13 mouse cellular contexts compared by ENCODE assay signal in the genomic region with DNA sequence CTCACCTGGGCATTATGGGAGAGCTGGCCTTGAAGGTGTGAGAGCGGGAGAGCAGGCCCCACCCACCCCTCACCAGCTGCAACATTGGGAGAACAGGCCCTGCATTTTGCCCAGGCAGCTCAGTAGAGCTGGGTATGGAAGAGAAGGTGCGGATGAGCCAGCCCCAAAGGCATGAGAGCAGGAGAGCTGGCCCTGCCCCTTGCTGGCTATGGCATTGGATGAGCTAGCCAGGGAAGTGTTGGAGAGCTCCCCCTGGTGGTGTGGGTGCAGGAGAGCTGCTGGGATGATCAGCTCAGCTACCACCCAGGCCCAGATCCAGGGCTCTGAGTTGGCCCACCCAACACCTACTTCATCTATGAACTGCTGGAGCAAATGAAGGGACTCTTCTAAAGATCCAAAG. TPM values are rescaled to one million over a fixed set of nuclear protein-coding genes. Genes with fewer than 3 reads are reported as not detected.
DNase-seq lines count a peak whose midpoint lies in the region; ATAC-seq and TF ChIP-seq lines count a peak whose summit lies in the region.
"Had no signal": no experiment of that assay in that cellular context is flagged by ENCODE, and none has a peak within 500 bp of the region (broad histone marks: within the 10 kb centered on the region; RNA-seq: fewer than 3 reads in every experiment).

No protein-coding gene starts in this region.

- H3K9ac ChIP-seq in lung, embryonic 14.5 days = no peak overlapping the region
- H3K9ac ChIP-seq: embryonic facial prominence, embryonic 13.5 days; forebrain, embryonic 12.5 days; liver, embryonic 12.5 days had no signal

- H3K4me3 ChIP-seq in gastrocnemius, adult 2 months = no peak overlapping the region
- H3K4me3 ChIP-seq in lung, embryonic 14.5 days (ENCODE audit: low read depth, low read length) = no peak overlapping the region
- H3K4me3 ChIP-seq: embryonic facial prominence, embryonic 13.5 days; forebrain, embryonic 12.5 days; liver, embryonic 12.5 days had no signal

- H3K9me3 ChIP-seq in lung, embryonic 14.5 days (ENCODE audit: low read depth, low read length) = no peaks in the 10 kb centered on the region
- H3K9me3 ChIP-seq: embryonic facial prominence, embryonic 13.5 days; forebrain, embryonic 12.5 days; liver, embryonic 12.5 days had no signal

- ATAC-seq in lung, embryonic 14.5 days (ENCODE audit: insufficient read depth) = no peak
- ATAC-seq: liver, embryonic 12.5 days had no signal

- intact Hi-C loops in gastrocnemius, adult 2 months (cut with DNase I) = no loop called here
- intact Hi-C loops in gastrocnemius, postnatal 36 days (cut with DNase I) = no loop called here

- no peak for DNase-seq in gastrocnemius, adult 2 months
- no peak for DNase-seq in gastrocnemius, postnatal 36 days
- no peak for DNase-seq in lung, embryonic 14.5 days
- no peak for DNase-seq in lung, postnatal 36 days
- peak; percentile 27 for DNase-seq in adrenal gland, adult 2 months
- peak; percentile 8 to 34 for DNase-seq in cerebellum, postnatal 36 days
- no peak for DNase-seq in urinary bladder, postnatal 25 days (ENCODE audit: low spot score)
- no peak for DNase-seq in c-Kit-positive CD71-positive TER-119-positive erythroid progenitor cells, embryonic 14.5 days (ENCODE audit: low spot score)
- DNase-seq: gastrocnemius, postnatal 14 days; kidney, postnatal 10 days had no signal

- 95% methylated on average over 2 of the region's 2 CpGs for WGBS in lung, embryonic 14.5 days

- H3K27ac ChIP-seq in gastrocnemius, adult 2 months = no peak overlapping the region
- no peak overlapping the region for H3K27ac ChIP-seq in lung, embryonic 14.5 days (ENCODE audit: low read depth)
- H3K27ac ChIP-seq: embryonic facial prominence, embryonic 13.5 days; forebrain, embryonic 12.5 days; liver, embryonic 12.5 days had no signal

- TF ChIP-seq CTCF in gastrocnemius, adult 2 months (IDR thresholded peaks at IDR 0.05) = peak; percentile 19; the same call in 1 of the 2 replicates
- peak; percentile 35; the same call in 1 of the 2 replicates for TF ChIP-seq CTCF in lung, embryonic 14.5 days (IDR thresholded peaks at IDR 0.05; ENCODE audit: low read depth)

- H3K4me1 ChIP-seq in lung, embryonic 14.5 days (ENCODE audit: insufficient read depth) = no peaks in the 10 kb centered on the region
- H3K4me1 ChIP-seq: embryonic facial prominence, embryonic 13.5 days; forebrain, embryonic 12.5 days had no signal

- no peaks in the 10 kb centered on the region for H3K27me3 ChIP-seq in lung, embryonic 14.5 days (ENCODE audit: insufficient read depth, low read length)
- H3K27me3 ChIP-seq: embryonic facial prominence, embryonic 13.5 days; forebrain, embryonic 12.5 days; liver, embryonic 12.5 days had no signal

- H3K4me2 ChIP-seq in lung, embryonic 14.5 days = no peak overlapping the region
- H3K4me2 ChIP-seq: embryonic facial prominence, embryonic 13.5 days; forebrain, embryonic 12.5 days; liver, embryonic 12.5 days had no signal

- no peaks in the 10 kb centered on the region for H3K36me3 ChIP-seq in lung, embryonic 14.5 days (ENCODE audit: insufficient read depth)
- H3K36me3 ChIP-seq: embryonic facial prominence, embryonic 13.5 days; forebrain, embryonic 12.5 days; liver, embryonic 12.5 days had no signal

RNA-seq across cellular contexts. Expression of gene 1500009L16Rik, which starts 34.5 kb away (rescaled TPM):
- total RNA-seq in gastrocnemius, adult 2 months (2021) = 1 to 10 TPM in 1 of 2 experiments, under 1 TPM in 1; 0.89 to 1.4 TPM
- total RNA-seq in gastrocnemius, postnatal 36 days (2021) = 1 to 10 TPM in 1 of 2 experiments, under 1 TPM in 1; 0.57 to 1.1 TPM
- 32.1 and 35.3 TPM in 2 replicates for polyA plus RNA-seq in lung, embryonic 14.5 days (2014; fragmentation: Nextera tagmentation; extraction: Ambion mirVana)
- 10 to 100 TPM; 17.4 to 18.1 TPM for total RNA-seq in adrenal gland, adult 2 months (2021)
- 3.5 and 3.9 TPM in 2 replicates for polyA plus RNA-seq in adrenal gland, adult 2 months (2012; rRNA removed)

RNA-seq across cellular contexts. Expression of gene Appl2, which starts 39.7 kb away (rescaled TPM):
- total RNA-seq in gastrocnemius, adult 2 months (2021) = 10 to 100 TPM; 19.3 to 21.0 TPM
- 10 to 100 TPM; 15.0 to 20.0 TPM for total RNA-seq in gastrocnemius, postnatal 36 days (2021)
- polyA plus RNA-seq in lung, embryonic 14.5 days (2014; fragmentation: Nextera tagmentation; extraction: Ambion mirVana) = 33.5 and 35.7 TPM in 2 replicates
- 100 to 1,000 TPM in 1 of 2 experiments, 10 to 100 TPM in 1; 51.2 to 190 TPM for total RNA-seq in adrenal gland, adult 2 months (2021)
- polyA plus RNA-seq in adrenal gland, adult 2 months (2012; rRNA removed) = 244 and 584 TPM in 2 replicates

Comparison
In these comparisons a context has a peak if more than half of its experiments do, and no peak if none do; other contexts are left out.
1. DNase-seq: peak in adrenal gland, adult 2 months (single experiment) and cerebellum, postnatal 36 days (2 of 2); none in gastrocnemius, adult 2 months (single experiment), gastrocnemius, postnatal 36 days (0 of 2), lung, embryonic 14.5 days (single experiment), lung, postnatal 36 days (single experiment), urinary bladder, postnatal 25 days (single experiment) and c-Kit-positive CD71-positive TER-119-positive erythroid progenitor cells, embryonic 14.5 days (single experiment).
2. RNA of gene 1500009L16Rik, which starts 34.5 kb away (total RNA-seq): 17.4 to 18.1 TPM in adrenal gland, adult 2 months; 0.89 to 1.4 TPM in gastrocnemius, adult 2 months and 0.57 to 1.1 TPM in gastrocnemius, postnatal 36 days; every median in the first group is over 4 times any median in the second.